Mouse (Mus musculus) MEL (cell line): ENCODE measurements around the gene Usp3.

ENCODE experiments used
- CTCF ChIP-seq, 3 experiments: IDR thresholded peaks in 2 of 3; conservative IDR thresholded peaks in 1 of 3; 2 replicates each; pipeline ENCODE4 v1.5.1; 2011 to 2012; ENCODE audit warnings: low read length in 3 of 3, low read depth in 2 of 3, mild to moderate bottlenecking in 2 of 3, improper control_type of control experiment in 1 of 3, inconsistent platforms in 1 of 3, mixed read lengths in 1 of 3, moderate library complexity in 1 of 3; ENCODE audit not compliant: control insufficient read depth in 1 of 3, insufficient read depth in 1 of 3, poor library complexity in 1 of 3, severe bottlenecking in 1 of 3
- E2F4 ChIP-seq: IDR thresholded peaks from 2 replicates; pipeline ENCODE4 v1.6.1; 2011; ENCODE audit warnings: low read depth, low read length, improper control_type of control experiment, borderline replicate concordance
- ELF1 ChIP-seq: IDR thresholded peaks from 2 replicates; pipeline ENCODE4 v1.6.1; 2014; ENCODE audit warnings: low read depth, mild to moderate bottlenecking, inconsistent platforms, low read length, improper control_type of control experiment, moderate library complexity
- EP300 ChIP-seq, 2 experiments: IDR thresholded peaks; 2 replicates each; pipeline ENCODE4 v1.6.1; 2011; ENCODE audit warnings: improper control_type of control experiment in 2 of 2, low read length in 2 of 2, low read depth in 1 of 2, mild to moderate bottlenecking in 1 of 2
- GATA1 ChIP-seq: IDR thresholded peaks from 2 replicates; pipeline ENCODE4 v1.6.1; 2011; ENCODE audit warnings: low read depth, low read length, improper control_type of control experiment
- JUND ChIP-seq: IDR thresholded peaks from 2 replicates; pipeline ENCODE4 v1.6.1; 2011; ENCODE audit warnings: low read depth, mild to moderate bottlenecking, improper control_type of control experiment, low read length
- MAFK ChIP-seq: IDR thresholded peaks from 2 replicates; pipeline ENCODE4 v1.6.1; 2011; ENCODE audit warnings: low read depth, mild to moderate bottlenecking, low read length, improper control_type of control experiment, borderline replicate concordance
- MAZ ChIP-seq: IDR thresholded peaks from 2 replicates; pipeline ENCODE4 v1.6.1; 2012; ENCODE audit warnings: low read depth, mild to moderate bottlenecking, inconsistent platforms, low read length, improper control_type of control experiment
- MEF2A ChIP-seq: IDR thresholded peaks from 2 replicates; pipeline ENCODE4 v1.6.1; 2014; ENCODE audit warnings: low read depth, mild to moderate bottlenecking, inconsistent platforms, low read length, improper control_type of control experiment; ENCODE audit not compliant: poor library complexity, insufficient replicate concordance, severe bottlenecking; ENCODE audit errors: extremely low read depth
- NRF1 ChIP-seq: IDR thresholded peaks from 2 replicates; pipeline ENCODE4 v1.6.1; 2014; ENCODE audit warnings: low read depth, mild to moderate bottlenecking, inconsistent platforms, low read length, improper control_type of control experiment, moderate library complexity; ENCODE audit not compliant: poor library complexity, insufficient read depth, severe bottlenecking
- POLR2A ChIP-seq, 2 experiments: IDR thresholded peaks; 2 replicates each; pipeline ENCODE4 v1.6.1; 2011 to 2012; ENCODE audit warnings: low read length in 2 of 2, mild to moderate bottlenecking in 2 of 2, control low read depth in 1 of 2, improper control_type of control experiment in 1 of 2, low read depth in 1 of 2, moderate library complexity in 1 of 2; ENCODE audit not compliant: control insufficient read depth in 1 of 2, insufficient read depth in 1 of 2, poor library complexity in 1 of 2
- POLR2AphosphoS5 ChIP-seq: IDR thresholded peaks from 2 replicates; pipeline ENCODE4 v1.6.1; 2012; ENCODE audit warnings: low read depth, borderline replicate concordance, mild to moderate bottlenecking, inconsistent platforms, low read length, moderate library complexity, mixed read lengths
- TAL1 ChIP-seq: IDR thresholded peaks from 2 replicates; pipeline ENCODE4 v1.6.1; 2012; ENCODE audit warnings: mild to moderate bottlenecking, inconsistent platforms, low read length, moderate library complexity, mixed read lengths
- USF1 ChIP-seq: IDR thresholded peaks from 2 replicates; pipeline ENCODE4 v1.6.1; 2014; ENCODE audit warnings: low read depth, mild to moderate bottlenecking, inconsistent platforms, low read length, improper control_type of control experiment, moderate library complexity

DNA sequence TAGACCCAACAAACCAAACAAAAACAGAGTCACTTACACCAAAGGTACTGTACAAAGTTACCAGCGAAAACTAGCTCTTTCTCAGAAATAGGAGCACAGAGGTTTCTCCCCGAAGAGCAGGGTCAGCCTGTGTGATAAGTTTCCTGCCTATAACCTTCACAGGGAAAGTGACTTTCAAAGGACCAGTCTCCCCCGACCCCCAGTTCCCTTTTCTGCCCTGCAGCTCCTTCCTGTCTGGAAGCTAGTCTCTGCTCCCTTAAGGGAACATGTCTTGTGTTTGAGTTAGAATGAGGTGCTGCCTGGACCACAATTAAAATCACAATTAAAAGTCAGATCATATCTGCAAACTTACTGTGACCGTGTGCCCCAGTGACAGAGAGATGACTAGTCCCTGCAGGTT lies 23.9 kb upstream of the Usp3 start:
- TF ChIP-seq E2F4 (no peak), EP300 (IDR thresholded peaks at IDR 0.05; ENCODE audit: low read depth in 1 of 2, low read length in 2 of 2) (no peak), MAFK (no peak), POLR2AphosphoS5 (no peak), CTCF (IDR thresholded peaks at IDR 0.05 in 2 of 3, conservative IDR thresholded peaks at IDR 0.05 in 1 of 3; ENCODE audit: control insufficient read depth in 1 of 3, insufficient read depth in 1 of 3, low read depth in 2 of 3, low read length in 3 of 3, poor library complexity in 1 of 3, severe bottlenecking in 1 of 3) (no peak), GATA1 (no peak), MEF2A (no peak), JUND (no peak), ELF1 (no peak), TAL1 (no peak), POLR2A (IDR thresholded peaks at IDR 0.05; ENCODE audit: control insufficient read depth in 1 of 2, insufficient read depth in 1 of 2, low read depth in 1 of 2, low read length in 2 of 2, poor library complexity in 1 of 2) (no peak), USF1 (no peak), MAZ (no peak), NRF1 (no peak)
